Comparison of ENCODE assay signal across 7 mouse cellular contexts in genomic region chr17:31070403-31071185, GRCm38 (mm10). TPM values are rescaled to one million over a fixed set of nuclear protein-coding genes. Genes with fewer than 3 reads are reported as not detected.
DNase-seq lines count a peak whose midpoint lies in the region; ATAC-seq and TF ChIP-seq lines count a peak whose summit lies in the region.

No protein-coding gene starts in this region.

- DNase-seq in layer of hippocampus, adult 2 months (ENCODE audit: low spot score in 2 of 2), result no peak
- no peak for DNase-seq in layer of hippocampus, postnatal 25 days (ENCODE audit: extremely low spot score in 1 of 2, low spot score in 1 of 2)
- peak; percentile 86 for DNase-seq in brain, embryonic 14.5 days (ENCODE audit: low read depth)
- no peak for DNase-seq in midbrain, embryonic 14.5 days
- DNase-seq in kidney, postnatal 14 days, result no peak
- no peak for DNase-seq in left cerebral cortex, postnatal 25 days (ENCODE audit: low spot score in 2 of 2)

- no peak for ATAC-seq in heart, embryonic 16.5 days (replicated peaks; ENCODE audit: extremely low read depth, insufficient read depth, low FRiP score)
- no peak for ATAC-seq in midbrain, embryonic 14.5 days (ENCODE audit: low FRiP score, low TSS enrichment)

- no peak for TF ChIP-seq CTCF in layer of hippocampus, adult 2 months (conservative IDR thresholded peaks at IDR 0.05)
- no peak for TF ChIP-seq CTCF in brain, embryonic 14.5 days (IDR thresholded peaks at IDR 0.05; ENCODE audit: borderline replicate concordance, extremely low read depth, insufficient read depth, insufficient read length)

- intact Hi-C loops in left cerebral cortex, postnatal 25 days (cut with DNase I), result no loop called here

- H3K27me3 ChIP-seq in heart, embryonic 16.5 days (ENCODE audit: control insufficient read depth, insufficient read depth, low read length), result no peaks in the 10 kb centered on the region
- H3K27me3 ChIP-seq in midbrain, embryonic 14.5 days (ENCODE audit: control insufficient read depth, insufficient read depth, low read length), result no peaks in the 10 kb centered on the region

- H3K4me2 ChIP-seq in heart, embryonic 16.5 days (ENCODE audit: low read depth, low read length), result peak overlapping the region; percentile 28
- H3K4me2 ChIP-seq in midbrain, embryonic 14.5 days (ENCODE audit: low read length), result no peak overlapping the region

- peak overlapping the region; percentile 37; the same call in 1 of the 2 replicates for H3K9ac ChIP-seq in heart, embryonic 16.5 days (ENCODE audit: low read length)
- H3K9ac ChIP-seq in midbrain, embryonic 14.5 days (replicated peaks; ENCODE audit: low read length), result no peak overlapping the region

- TF ChIP-seq POLR2A in brain, embryonic 14.5 days (IDR thresholded peaks at IDR 0.05; ENCODE audit: borderline replicate concordance, extremely low read depth, insufficient read depth, insufficient read length, poor library complexity, severe bottlenecking), result no peak

- peak overlapping the region; percentile 88 for H3K27ac ChIP-seq in layer of hippocampus, adult 2 months
- H3K27ac ChIP-seq in heart, embryonic 16.5 days (ENCODE audit: low read length), result peak overlapping the region; percentile 75
- H3K27ac ChIP-seq in midbrain, embryonic 14.5 days (replicated peaks; ENCODE audit: low read depth, low read length), result peak overlapping the region; percentile 15; the same call in 1 of the 2 replicates

- H3K4me1 ChIP-seq in heart, embryonic 16.5 days (ENCODE audit: control insufficient read depth, insufficient read depth, low read length), result peaks cover 60% of the 10 kb centered on the region
- H3K4me1 ChIP-seq in midbrain, embryonic 14.5 days (ENCODE audit: control insufficient read depth, insufficient read depth, low read length), result peaks cover 49% of the 10 kb centered on the region

- H3K9me3 ChIP-seq in heart, embryonic 16.5 days (replicated peaks; ENCODE audit: control insufficient read depth, low read length), result no peaks in the 10 kb centered on the region
- no peaks in the 10 kb centered on the region for H3K9me3 ChIP-seq in midbrain, embryonic 14.5 days (ENCODE audit: control insufficient read depth, low read length)

- 35% methylated on average over 6 of the region's 6 CpGs for WGBS in heart, embryonic 16.5 days
- 56% methylated on average over 6 of the region's 6 CpGs for WGBS in midbrain, embryonic 14.5 days

- H3K36me3 ChIP-seq in heart, embryonic 16.5 days (ENCODE audit: control insufficient read depth, insufficient read depth), result no peaks in the 10 kb centered on the region
- H3K36me3 ChIP-seq in midbrain, embryonic 14.5 days (ENCODE audit: control insufficient read depth, insufficient read depth, low read length), result peaks cover 5% of the 10 kb centered on the region

- no peak overlapping the region for H3K4me3 ChIP-seq in layer of hippocampus, adult 2 months
- H3K4me3 ChIP-seq in heart, embryonic 16.5 days (ENCODE audit: low read length), result no peak overlapping the region
- no peak overlapping the region for H3K4me3 ChIP-seq in midbrain, embryonic 14.5 days (replicated peaks; ENCODE audit: low read depth, low read length)

RNA-seq across cellular contexts. Expression of gene Abcg1, which starts 13.1 kb away (rescaled TPM):
- 10 to 100 TPM; 75.7 to 83.3 TPM for total RNA-seq in layer of hippocampus, adult 2 months (2021)
- total RNA-seq in layer of hippocampus, postnatal 25 days (2021), result 10 to 100 TPM; 54.2 to 60.3 TPM
- 8.7 and 12.8 TPM in 2 replicates for polyA plus RNA-seq in brain, embryonic 14.5 days (2012; rRNA removed)
- polyA plus RNA-seq in heart, embryonic 16.5 days (2015; fragmentation: Nextera tagmentation; extraction: Ambion mirVana), result 12.7 and 15.6 TPM in 2 replicates
- polyA plus RNA-seq in midbrain, embryonic 14.5 days (2014; fragmentation: Nextera tagmentation; extraction: Ambion mirVana), result 23.1 and 24.7 TPM in 2 replicates
- total RNA-seq in left cerebral cortex, postnatal 25 days (2021), result 10 to 100 TPM; 61.4 to 65.9 TPM

RNA-seq across cellular contexts. Expression of gene Tff3, which starts 58.9 kb away (rescaled TPM):
- total RNA-seq in layer of hippocampus, adult 2 months (2021), result not detected
- not detected for total RNA-seq in layer of hippocampus, postnatal 25 days (2021)
- polyA plus RNA-seq in brain, embryonic 14.5 days (2012; rRNA removed), result 0.97 and 1.1 TPM in 2 replicates
- 3.4 TPM in 1 of 2 replicates, not detected in the other for polyA plus RNA-seq in heart, embryonic 16.5 days (2015; fragmentation: Nextera tagmentation; extraction: Ambion mirVana)
- 0.51 and 1.3 TPM in 2 replicates for polyA plus RNA-seq in midbrain, embryonic 14.5 days (2014; fragmentation: Nextera tagmentation; extraction: Ambion mirVana)
- not detected for total RNA-seq in left cerebral cortex, postnatal 25 days (2021)

Comparison
In these comparisons a context has a peak if more than half of its experiments do, and no peak if none do; other contexts are left out.
1. H3K27ac ChIP-seq: peak in every context shown above with its lines; median percentile 88 in layer of hippocampus, adult 2 months; 75 in heart, embryonic 16.5 days; 15 in midbrain, embryonic 14.5 days.